Mouse (Mus musculus): ENCODE data around the gene Rufy4. TPM values are rescaled to one million over a fixed set of nuclear protein-coding genes. Genes with fewer than 3 reads are reported as not detected.

The Rufy4 gene
- polyA plus RNA-seq, 1 experiment from 2014 or later = 0.34 TPM

- Histone ChIP-seq H3K4me2 (no peak overlapping the region), H3K27ac (ENCODE audit: low read depth, low read length) (no peak overlapping the region), H3K4me3 (ENCODE audit: low read depth, low read length) (no peak overlapping the region), H3K27me3 (replicated peaks; ENCODE audit: control insufficient read depth, insufficient read depth, low read length) (no peaks in the 10 kb centered on the region), H3K4me1 (replicated peaks; ENCODE audit: control insufficient read depth, insufficient read depth, low read length) (peaks cover 4% of the 10 kb centered on the region; the same call in 1 of the 2 replicates), H3K36me3 (ENCODE audit: control insufficient read depth, insufficient read depth, low read length) (no peaks in the 10 kb centered on the region), H3K9me3 (ENCODE audit: control insufficient read depth, low read length) (no peaks in the 10 kb centered on the region), H3K9ac (ENCODE audit: low read depth, low read length) (no peak overlapping the region)
- DNase-seq (ENCODE audit: low spot score) = no peak
- ATAC-seq (replicated peaks; ENCODE audit: low FRiP score) = no peak
- WGBS = 86% methylated on average over 3 of the region's 3 CpGs
Observed at GRCm38 (mm10) chr1:74169721-74170120, 44.4 kb downstream of the Rufy4 start.

DNA sequence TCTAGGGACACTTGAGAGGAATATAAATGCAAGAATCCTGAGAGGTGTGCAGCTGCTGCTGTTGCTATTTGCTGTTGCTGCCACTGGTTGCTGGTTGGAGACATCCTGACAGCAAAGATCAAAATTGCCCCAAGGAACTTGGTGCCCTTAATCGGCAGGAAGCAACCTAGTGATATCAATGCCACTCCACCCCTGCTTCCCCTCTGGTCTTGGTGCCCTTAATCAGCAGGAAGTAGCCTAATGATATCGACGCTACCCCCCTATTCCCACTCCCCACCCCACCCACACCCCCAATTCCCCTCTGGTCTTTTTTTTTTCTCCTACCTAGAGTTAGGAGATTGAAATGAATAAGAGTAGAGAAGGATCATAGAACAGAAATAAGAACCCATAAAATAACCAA is 47.4 kb downstream of the Rufy4 start:
- H3K4me2 ChIP-seq = peak overlapping the region; percentile 23; the same call in 1 of the 2 replicates
- no peak overlapping the region for H3K27ac ChIP-seq (ENCODE audit: low read depth, low read length)
- 29% methylated on average over 3 of the region's 3 CpGs for WGBS
- peaks cover 7% of the 10 kb centered on the region; the same call in 1 of the 2 replicates for H3K4me1 ChIP-seq (replicated peaks; ENCODE audit: control insufficient read depth, insufficient read depth, low read length)
- no peak overlapping the region for H3K4me3 ChIP-seq (ENCODE audit: low read depth, low read length)
- DNase-seq (ENCODE audit: low spot score) (no peak), ATAC-seq (replicated peaks; ENCODE audit: low FRiP score) (no peak)
- H3K9me3 ChIP-seq (ENCODE audit: control insufficient read depth, low read length) = no peaks in the 10 kb centered on the region
- no peaks in the 10 kb centered on the region for H3K27me3 ChIP-seq (replicated peaks; ENCODE audit: control insufficient read depth, insufficient read depth, low read length)
- H3K36me3 ChIP-seq (ENCODE audit: control insufficient read depth, insufficient read depth, low read length) = no peaks in the 10 kb centered on the region
- no peak overlapping the region for H3K9ac ChIP-seq (ENCODE audit: low read depth, low read length)

DNA sequence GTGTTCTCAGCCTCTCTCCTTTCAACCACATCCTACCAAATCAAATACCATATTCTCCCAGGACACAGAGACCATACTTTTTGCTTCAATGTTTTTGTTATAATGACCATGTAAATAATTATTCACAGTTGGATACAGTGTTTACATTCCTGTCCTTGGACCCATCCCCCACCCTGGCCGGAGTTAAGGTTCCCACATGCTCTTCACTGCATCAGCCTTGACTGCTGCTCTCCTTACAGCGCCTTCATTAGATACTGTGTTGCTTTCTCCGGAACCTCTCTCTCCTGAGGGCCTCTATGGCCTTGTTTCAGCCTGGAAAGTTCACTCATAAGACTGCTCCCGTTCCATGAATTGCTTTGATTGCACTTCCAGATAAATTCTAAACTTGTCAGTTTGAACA is 50.4 kb downstream of the Rufy4 start:
- Histone ChIP-seq H3K36me3 (ENCODE audit: control insufficient read depth, insufficient read depth, low read length) (no peaks in the 10 kb centered on the region), H3K27me3 (replicated peaks; ENCODE audit: control insufficient read depth, insufficient read depth, low read length) (no peaks in the 10 kb centered on the region), H3K4me1 (replicated peaks; ENCODE audit: control insufficient read depth, insufficient read depth, low read length) (peaks cover 7% of the 10 kb centered on the region; the same call in 1 of the 2 replicates), H3K27ac (ENCODE audit: low read depth, low read length) (no peak overlapping the region), H3K9me3 (ENCODE audit: control insufficient read depth, low read length) (no peaks in the 10 kb centered on the region), H3K9ac (ENCODE audit: low read depth, low read length) (no peak overlapping the region), H3K4me3 (ENCODE audit: low read depth, low read length) (no peak overlapping the region), H3K4me2 (no peak overlapping the region)
- 63% methylated on average over 4 of the region's 4 CpGs for whole genome bisulfite sequencing
- no peak for ATAC-seq (replicated peaks; ENCODE audit: low FRiP score)
- no peak for DNase-seq (ENCODE audit: low spot score)

DNA sequence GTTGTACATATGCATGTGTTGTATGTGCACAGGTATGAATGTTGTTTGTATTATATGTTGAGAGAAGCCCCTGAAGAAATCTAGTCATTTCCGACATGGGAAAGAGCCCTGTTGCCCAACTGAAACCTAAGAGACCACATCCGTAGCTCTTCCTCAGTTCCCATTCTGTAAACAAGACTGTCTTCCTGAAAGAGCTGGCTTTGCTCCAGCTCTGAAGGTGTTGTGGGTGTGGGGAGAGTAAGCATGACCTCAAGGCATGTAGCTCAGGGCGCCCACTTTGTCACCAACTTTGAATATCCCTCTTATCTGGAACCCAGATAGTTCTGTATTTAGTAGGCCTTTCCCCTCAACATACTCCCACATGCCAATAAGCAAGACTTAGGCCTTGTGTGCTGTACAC is 53.3 kb downstream of the Rufy4 start:
- no peak for DNase-seq (ENCODE audit: low spot score)
- H3K4me1 ChIP-seq (replicated peaks; ENCODE audit: control insufficient read depth, insufficient read depth, low read length) = peaks cover 3% of the 10 kb centered on the region; the same call in 1 of the 2 replicates
- WGBS = 69% methylated on average over 3 of the region's 3 CpGs
- ATAC-seq (replicated peaks; ENCODE audit: low FRiP score) = no peak
- H3K9me3 ChIP-seq (ENCODE audit: control insufficient read depth, low read length) = no peaks in the 10 kb centered on the region
- no peak overlapping the region for H3K4me3 ChIP-seq (ENCODE audit: low read depth, low read length)
- no peak overlapping the region for H3K9ac ChIP-seq (ENCODE audit: low read depth, low read length)
- H3K36me3 ChIP-seq (ENCODE audit: control insufficient read depth, insufficient read depth, low read length) = no peaks in the 10 kb centered on the region
- H3K4me2 ChIP-seq = no peak overlapping the region
- H3K27me3 ChIP-seq (replicated peaks; ENCODE audit: control insufficient read depth, insufficient read depth, low read length) = no peaks in the 10 kb centered on the region
- no peak overlapping the region for H3K27ac ChIP-seq (ENCODE audit: low read depth, low read length)

DNA sequence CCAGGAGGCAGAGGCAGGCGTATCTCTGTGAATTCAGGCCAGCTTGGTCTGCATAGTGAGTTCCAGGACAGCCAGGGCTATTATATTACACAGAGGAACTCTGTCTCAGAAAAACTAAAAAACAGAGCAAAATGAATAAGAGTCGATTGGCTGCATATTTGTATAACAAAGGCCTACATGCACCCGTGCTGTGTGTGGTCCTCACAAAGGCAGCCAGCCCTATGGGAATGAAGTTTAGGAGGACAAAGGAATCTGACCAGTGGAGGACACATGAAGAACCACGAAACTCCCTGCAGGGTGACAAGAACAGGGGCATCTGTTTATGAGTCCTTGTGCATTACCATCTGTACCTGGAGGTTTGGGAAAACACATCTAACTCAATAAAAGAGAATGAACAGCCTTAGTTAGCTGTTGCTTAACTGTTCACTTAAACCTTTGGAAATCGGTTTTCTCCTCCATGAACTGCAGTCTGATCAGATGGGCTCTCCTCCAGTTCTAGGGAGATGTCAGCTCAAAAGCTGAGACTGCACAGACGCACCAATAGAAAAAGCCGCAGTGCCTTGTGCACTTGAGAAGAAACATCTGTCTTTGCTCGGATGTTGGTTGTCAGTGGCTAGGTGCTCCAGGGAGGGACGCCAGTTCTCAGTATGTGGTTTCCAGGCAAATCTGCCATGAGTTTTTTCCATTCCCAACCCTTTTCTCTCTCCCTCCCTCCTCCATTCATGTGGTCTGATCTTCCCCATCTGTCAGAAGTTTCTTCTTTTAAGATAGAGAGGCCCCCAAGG is 54.5 kb downstream of the Rufy4 start:
- no peaks in the 10 kb centered on the region for H3K27me3 ChIP-seq (replicated peaks; ENCODE audit: control insufficient read depth, insufficient read depth, low read length)
- DNase-seq (ENCODE audit: low spot score) = no peak
- 64% methylated on average over 9 of the region's 9 CpGs for WGBS
- no peak overlapping the region for H3K4me2 ChIP-seq
- no peak overlapping the region for H3K4me3 ChIP-seq (ENCODE audit: low read depth, low read length)
- H3K9me3 ChIP-seq (ENCODE audit: control insufficient read depth, low read length) = no peaks in the 10 kb centered on the region
- H3K9ac ChIP-seq (ENCODE audit: low read depth, low read length) = no peak overlapping the region
- H3K27ac ChIP-seq (ENCODE audit: low read depth, low read length) = no peak overlapping the region
- ATAC-seq (replicated peaks; ENCODE audit: low FRiP score) = no peak
- H3K36me3 ChIP-seq (ENCODE audit: control insufficient read depth, insufficient read depth, low read length) = no peaks in the 10 kb centered on the region
- peaks cover 3% of the 10 kb centered on the region; the same call in 1 of the 2 replicates for H3K4me1 ChIP-seq (replicated peaks; ENCODE audit: control insufficient read depth, insufficient read depth, low read length)

GRCm38 (mm10) chr1:74181462-74181861 is 56.1 kb downstream of the Rufy4 start:
- DNase-seq (ENCODE audit: low spot score) = no peak
- Histone ChIP-seq H3K27ac (ENCODE audit: low read depth, low read length) (no peak overlapping the region), H3K4me3 (ENCODE audit: low read depth, low read length) (no peak overlapping the region), H3K27me3 (replicated peaks; ENCODE audit: control insufficient read depth, insufficient read depth, low read length) (no peaks in the 10 kb centered on the region), H3K9me3 (ENCODE audit: control insufficient read depth, low read length) (no peaks in the 10 kb centered on the region), H3K4me1 (replicated peaks; ENCODE audit: control insufficient read depth, insufficient read depth, low read length) (no peaks in the 10 kb centered on the region), H3K4me2 (no peak overlapping the region), H3K9ac (ENCODE audit: low read depth, low read length) (no peak overlapping the region), H3K36me3 (ENCODE audit: control insufficient read depth, insufficient read depth, low read length) (no peaks in the 10 kb centered on the region)
- 58% methylated on average over 2 of the region's 2 CpGs for WGBS
- ATAC-seq (replicated peaks; ENCODE audit: low FRiP score) = no peak

DNA sequence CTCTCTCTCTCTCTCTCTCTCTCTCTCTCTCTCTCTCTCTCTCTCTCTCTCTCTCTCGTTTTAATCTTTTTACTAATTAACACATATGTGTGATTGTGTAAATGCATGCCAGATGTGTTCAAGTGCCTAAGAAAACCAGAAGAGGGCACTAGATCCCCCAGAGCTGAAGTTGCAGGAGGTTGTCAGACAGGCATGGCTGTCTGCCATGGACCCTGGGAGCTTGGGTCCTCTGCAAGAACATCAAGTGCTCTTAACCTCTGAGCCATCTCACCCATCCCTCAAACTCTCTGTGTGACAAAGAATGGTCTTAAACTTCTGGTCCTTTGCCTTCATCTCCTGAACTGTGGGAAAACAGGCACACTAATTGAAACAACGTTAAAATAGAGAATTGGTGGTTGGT is 57.7 kb downstream of the Rufy4 start:
- no peaks in the 10 kb centered on the region for H3K4me1 ChIP-seq (replicated peaks; ENCODE audit: control insufficient read depth, insufficient read depth, low read length)
- H3K4me3 ChIP-seq (ENCODE audit: low read depth, low read length) = no peak overlapping the region
- DNase-seq (ENCODE audit: low spot score) (no peak), ATAC-seq (replicated peaks; ENCODE audit: low FRiP score) (no peak)
- H3K9me3 ChIP-seq (ENCODE audit: control insufficient read depth, low read length) = no peaks in the 10 kb centered on the region
- no peaks in the 10 kb centered on the region for H3K36me3 ChIP-seq (ENCODE audit: control insufficient read depth, insufficient read depth, low read length)
- no peaks in the 10 kb centered on the region for H3K27me3 ChIP-seq (replicated peaks; ENCODE audit: control insufficient read depth, insufficient read depth, low read length)
- H3K9ac ChIP-seq (ENCODE audit: low read depth, low read length) = no peak overlapping the region
- H3K4me2 ChIP-seq = no peak overlapping the region
- 49% methylated on average over 2 of the region's 2 CpGs for WGBS
- no peak overlapping the region for H3K27ac ChIP-seq (ENCODE audit: low read depth, low read length)

GRCm38 (mm10) chr1:74190471-74190870 is 65.1 kb downstream of the Rufy4 start:
- ATAC-seq (replicated peaks; ENCODE audit: low FRiP score) (no peak), DNase-seq (ENCODE audit: low spot score) (no peak)
- 86% methylated on average over 7 of the region's 7 CpGs for WGBS
- no peak overlapping the region for H3K4me2 ChIP-seq
- H3K9me3 ChIP-seq (ENCODE audit: control insufficient read depth, low read length) = no peaks in the 10 kb centered on the region
- no peaks in the 10 kb centered on the region for H3K36me3 ChIP-seq (ENCODE audit: control insufficient read depth, insufficient read depth, low read length)
- no peak overlapping the region for H3K9ac ChIP-seq (ENCODE audit: low read depth, low read length)
- H3K27me3 ChIP-seq (replicated peaks; ENCODE audit: control insufficient read depth, insufficient read depth, low read length) = no peaks in the 10 kb centered on the region
- H3K4me3 ChIP-seq (ENCODE audit: low read depth, low read length) = no peak overlapping the region
- H3K4me1 ChIP-seq (replicated peaks; ENCODE audit: control insufficient read depth, insufficient read depth, low read length) = no peaks in the 10 kb centered on the region
- no peak overlapping the region for H3K27ac ChIP-seq (ENCODE audit: low read depth, low read length)

GRCm38 (mm10) chr1:74192711-74193110 is 67.4 kb downstream of the Rufy4 start:
- Histone ChIP-seq H3K36me3 (ENCODE audit: control insufficient read depth, insufficient read depth, low read length) (no peaks in the 10 kb centered on the region), H3K9ac (ENCODE audit: low read depth, low read length) (no peak overlapping the region), H3K4me1 (replicated peaks; ENCODE audit: control insufficient read depth, insufficient read depth, low read length) (peaks cover under 1% of the 10 kb centered on the region; the same call in 1 of the 2 replicates), H3K27me3 (replicated peaks; ENCODE audit: control insufficient read depth, insufficient read depth, low read length) (no peaks in the 10 kb centered on the region), H3K9me3 (ENCODE audit: control insufficient read depth, low read length) (no peaks in the 10 kb centered on the region), H3K4me2 (no peak overlapping the region), H3K4me3 (ENCODE audit: low read depth, low read length) (no peak overlapping the region), H3K27ac (ENCODE audit: low read depth, low read length) (no peak overlapping the region)
- WGBS = 72% methylated on average over 2 of the region's 2 CpGs
- ATAC-seq (replicated peaks; ENCODE audit: low FRiP score) (no peak), DNase-seq (ENCODE audit: low spot score) (no peak)
